Mouse (Mus musculus) forebrain, embryonic 16.5 days (tissue): Measurements from ENCODE around the gene Mgrn1. TPM values are rescaled to one million over a fixed set of nuclear protein-coding genes. Genes with fewer than 3 reads are reported as not detected.

ENCODE experiments used
- ATAC-seq: fragments of 200-750 bp; cut with Nextera tagmentation; 2 replicates; pipeline ENCODE4 v1.8.0; 2017; ENCODE audit warnings: mild to moderate bottlenecking, moderate library complexity
- H3K27ac ChIP-seq: fragments of 300-500 bp; sonication (generic); 2 replicates; pipeline ENCODE4 v1.5.1; 2014; ENCODE audit warnings: low read length, control low read depth
- H3K27me3 ChIP-seq: fragments of 300-500 bp; sonication (generic); replicated peaks from 2 replicates; pipeline ENCODE4 v1.6.1; 2014; ENCODE audit warnings: low read length; ENCODE audit not compliant: control insufficient read depth, insufficient read depth
- H3K36me3 ChIP-seq: fragments of 300-500 bp; sonication (generic); 2 replicates; pipeline ENCODE4 v1.6.1; 2014; ENCODE audit not compliant: control insufficient read depth, insufficient read depth
- H3K4me1 ChIP-seq: fragments of 300-500 bp; sonication (generic); replicated peaks from 2 replicates; pipeline ENCODE4 v1.6.1; 2014; ENCODE audit warnings: low read length; ENCODE audit not compliant: control insufficient read depth, insufficient read depth
- H3K4me2 ChIP-seq: fragments of 300-500 bp; sonication (generic); 2 replicates; pipeline ENCODE4 v1.6.1; 2014; ENCODE audit warnings: mild to moderate bottlenecking, low read length, control low read depth
- H3K4me3 ChIP-seq: fragments of 300-500 bp; sonication (generic); replicated peaks from 2 replicates; pipeline ENCODE4 v1.5.1; 2014; ENCODE audit warnings: mild to moderate bottlenecking, low read length, control low read depth
- H3K9ac ChIP-seq: fragments of 300-500 bp; sonication (generic); replicated peaks from 2 replicates; pipeline ENCODE4 v1.6.1; 2014; ENCODE audit warnings: low read depth, low read length, control low read depth
- H3K9me3 ChIP-seq: fragments of 300-500 bp; sonication (generic); 2 replicates; pipeline ENCODE4 v1.6.1; 2016; ENCODE audit warnings: low read length; ENCODE audit not compliant: control insufficient read depth
- WGBS: fragments of 180-500 bp; shearing (Covaris S2); extraction: QIAGEN DNeasy Blood & Tissue Kit; methylation state at CpG from one replicate; pipeline ENCODE4 v1.1.7; 2014; 5-methylcytosine and 5-hydroxymethylcytosine counted together
- polyA plus RNA-seq: library from polyadenylated mRNA; unstranded; fragments of >200 nt; fragmentation: Nextera tagmentation; extraction: Ambion mirVana; gene quantifications from 2 replicates; pipeline ENCODE4 v1.2.1, GENCODE M21; 2015

Mgrn1 gene
- polyA plus RNA-seq, 1 experiment from 2014 or later = 108 TPM

DNA sequence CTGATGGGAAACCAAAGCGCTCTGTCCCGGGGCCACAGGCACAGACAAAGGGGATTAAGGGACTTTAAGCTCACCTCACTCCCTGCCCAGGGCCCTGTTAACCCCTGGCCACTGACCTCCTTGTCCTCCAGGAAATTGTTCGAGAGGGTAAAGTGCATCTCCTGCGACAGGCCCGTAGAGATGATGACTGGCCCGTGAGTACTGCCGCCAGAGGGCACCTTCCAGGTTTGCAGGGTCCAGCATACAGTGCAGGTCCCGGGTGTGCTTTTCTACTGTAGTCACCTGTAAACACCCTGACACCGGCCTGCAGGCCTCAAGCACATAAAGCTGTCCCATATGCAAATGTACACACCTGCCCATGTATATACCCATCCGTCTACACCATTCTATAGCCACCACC, 24.7 kb upstream of the Mgrn1 start:
- H3K4me2 ChIP-seq = no peak overlapping the region
- H3K9ac ChIP-seq = no peak overlapping the region
- no peak overlapping the region for H3K4me3 ChIP-seq
- H3K36me3 ChIP-seq = no peaks in the 10 kb centered on the region
- 37% methylated on average over 10 of the region's 10 CpGs for WGBS
- H3K4me1 ChIP-seq = no peaks in the 10 kb centered on the region
- H3K9me3 ChIP-seq = no peaks in the 10 kb centered on the region
- no peak overlapping the region for H3K27ac ChIP-seq
- no peak for ATAC-seq
- no peaks in the 10 kb centered on the region for H3K27me3 ChIP-seq

DNA sequence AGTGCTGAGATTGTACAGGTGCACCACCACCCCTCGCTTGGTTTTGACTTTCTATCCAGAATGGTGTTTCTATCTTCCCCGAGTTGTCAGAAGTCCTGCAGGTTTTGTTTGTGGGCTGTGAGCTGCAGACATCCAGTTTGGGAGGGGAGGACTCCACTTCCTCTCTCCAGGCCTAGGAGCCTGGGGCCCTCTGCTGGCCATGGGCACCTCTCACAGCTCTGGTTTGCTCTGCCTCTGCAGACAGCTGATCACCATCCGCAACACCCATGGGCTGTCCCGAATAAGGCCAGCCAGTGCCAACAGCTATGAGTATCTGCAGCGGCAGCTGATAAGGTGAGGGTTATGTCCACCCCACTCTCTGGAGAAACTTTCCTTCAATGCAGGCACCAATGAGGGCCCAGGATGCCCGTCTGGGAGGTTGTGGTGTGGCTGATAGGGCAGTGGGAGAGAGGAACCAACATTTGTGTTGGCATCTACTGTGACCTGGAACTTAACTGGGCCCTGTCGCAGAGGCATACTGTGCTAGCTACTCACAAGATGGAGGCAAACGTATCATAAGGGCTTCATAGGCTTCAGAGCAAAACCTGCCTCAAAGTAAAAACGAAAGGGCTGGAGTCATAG, 23.1 kb upstream of the Mgrn1 start:
- Histone ChIP-seq H3K27me3 (no peaks in the 10 kb centered on the region), H3K4me2 (no peak overlapping the region), H3K4me3 (no peak overlapping the region), H3K27ac (no peak overlapping the region), H3K9me3 (no peaks in the 10 kb centered on the region), H3K36me3 (no peaks in the 10 kb centered on the region), H3K4me1 (no peaks in the 10 kb centered on the region), H3K9ac (no peak overlapping the region)
- 55% methylated on average over 9 of the region's 9 CpGs for WGBS
- peak; percentile 67; the same call in 1 of the 2 replicates for ATAC-seq

DNA sequence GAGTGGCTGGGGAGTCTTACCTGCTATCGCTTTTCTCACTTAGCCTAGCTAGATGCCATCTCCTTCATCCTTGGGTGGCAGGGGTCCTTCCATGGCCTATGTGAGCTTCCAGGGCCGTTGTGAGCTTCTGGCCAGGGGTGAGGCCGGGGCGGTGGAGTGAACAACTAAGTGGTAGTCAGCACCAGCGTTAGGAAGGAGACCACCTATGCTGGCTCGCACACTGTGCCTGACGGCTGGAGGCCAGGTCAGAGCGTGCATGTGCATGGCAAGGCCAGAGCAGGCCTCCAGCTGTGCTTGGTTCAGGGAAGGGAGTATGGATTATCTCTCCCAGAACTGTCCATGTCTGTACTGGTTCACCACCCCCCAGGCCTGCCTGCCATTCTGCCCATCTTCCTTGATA, 22.3 kb upstream of the Mgrn1 start:
- Histone ChIP-seq H3K36me3 (no peaks in the 10 kb centered on the region), H3K4me1 (no peaks in the 10 kb centered on the region), H3K9ac (no peak overlapping the region), H3K4me3 (no peak overlapping the region), H3K9me3 (no peaks in the 10 kb centered on the region), H3K27ac (no peak overlapping the region), H3K27me3 (no peaks in the 10 kb centered on the region), H3K4me2 (no peak overlapping the region)
- no peak for ATAC-seq
- 89% methylated on average over 8 of the region's 8 CpGs for WGBS

DNA sequence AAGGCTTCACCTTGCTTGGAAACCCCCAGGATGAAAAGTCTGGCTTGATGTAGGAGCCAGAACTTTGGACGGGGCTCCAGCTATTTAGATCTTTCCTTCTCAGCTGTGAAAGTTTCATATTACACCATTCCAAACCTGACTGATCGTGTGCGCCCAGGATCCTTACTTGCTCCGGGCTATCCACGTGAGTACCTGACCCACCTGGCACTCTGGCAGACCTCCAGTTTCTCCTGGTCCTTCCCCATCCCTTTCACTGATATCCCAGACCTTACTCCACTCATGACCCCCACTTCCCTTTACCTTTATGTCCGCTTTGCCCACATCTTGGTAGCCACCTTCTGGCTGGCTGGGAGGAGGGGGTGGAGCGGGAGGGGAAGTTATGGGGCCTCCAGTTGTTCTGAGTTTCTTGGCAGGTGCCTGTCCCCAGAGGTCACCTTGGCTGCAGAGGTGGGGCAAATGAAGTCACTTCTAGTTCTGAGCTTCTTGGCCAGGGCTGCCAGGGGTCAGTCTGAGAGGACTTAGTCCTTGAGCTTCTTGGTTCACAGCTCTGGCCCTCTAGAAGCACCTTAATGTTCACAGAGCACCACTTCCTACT, 19.9 kb upstream of the Mgrn1 start:
- Histone ChIP-seq H3K4me3 (no peak overlapping the region), H3K27me3 (no peaks in the 10 kb centered on the region), H3K9ac (no peak overlapping the region), H3K27ac (no peak overlapping the region), H3K4me2 (no peak overlapping the region), H3K4me1 (no peaks in the 10 kb centered on the region), H3K36me3 (no peaks in the 10 kb centered on the region), H3K9me3 (no peaks in the 10 kb centered on the region)
- ATAC-seq = no peak
- WGBS = 73% methylated on average over 7 of the region's 7 CpGs

DNA sequence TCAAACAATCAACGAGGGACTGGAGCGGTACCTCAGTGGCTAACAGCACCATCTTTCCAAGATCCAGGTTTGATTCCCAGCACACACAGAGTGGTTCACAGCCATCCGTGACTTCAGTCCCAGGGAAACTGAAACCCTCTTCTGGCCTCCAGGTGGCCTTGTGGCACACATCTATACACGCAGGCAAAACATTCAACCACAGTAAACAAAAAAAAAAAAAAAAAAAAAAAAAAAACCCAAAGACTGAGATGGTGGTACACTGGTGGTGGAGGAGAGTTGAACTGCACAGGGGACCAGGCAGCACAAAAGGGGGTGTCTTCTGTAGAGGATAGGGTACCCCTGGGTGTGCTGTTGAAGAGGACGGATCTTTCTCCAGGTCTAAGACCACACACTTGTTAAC, 15.6 kb upstream of the Mgrn1 start:
- H3K4me2 ChIP-seq = no peak overlapping the region
- H3K4me3 ChIP-seq = no peak overlapping the region
- no peak overlapping the region for H3K27ac ChIP-seq
- no peak for ATAC-seq
- H3K4me1 ChIP-seq = no peaks in the 10 kb centered on the region; the same call in 1 of the 2 replicates
- no peaks in the 10 kb centered on the region for H3K36me3 ChIP-seq
- WGBS = 98% methylated on average over 5 of the region's 5 CpGs
- H3K9me3 ChIP-seq = no peaks in the 10 kb centered on the region
- H3K9ac ChIP-seq = no peak overlapping the region
- no peaks in the 10 kb centered on the region for H3K27me3 ChIP-seq

DNA sequence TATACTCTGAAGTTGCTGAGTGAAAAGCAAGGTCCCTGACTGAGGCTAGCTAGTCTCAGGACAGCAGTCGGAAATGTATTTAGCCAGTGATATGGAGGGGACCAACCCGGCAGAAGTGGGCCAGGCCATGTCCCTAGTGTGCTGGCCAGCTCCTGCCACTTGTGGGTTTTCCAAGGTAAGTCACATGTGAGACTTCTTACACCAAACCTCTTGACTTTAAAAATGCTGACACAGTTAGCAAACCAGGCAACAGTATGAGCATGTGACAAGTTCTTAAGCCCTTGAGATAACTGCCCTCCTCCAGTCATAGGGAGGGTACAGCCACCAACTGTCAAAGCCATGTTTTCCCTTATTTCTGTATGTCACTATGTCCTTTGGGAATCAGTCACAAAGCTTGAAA, 14.1 kb upstream of the Mgrn1 start:
- no peak overlapping the region for H3K9ac ChIP-seq
- peaks cover 9% of the 10 kb centered on the region for H3K4me1 ChIP-seq
- no peaks in the 10 kb centered on the region for H3K36me3 ChIP-seq
- no peak for ATAC-seq
- no peak overlapping the region for H3K4me2 ChIP-seq
- no peaks in the 10 kb centered on the region for H3K9me3 ChIP-seq
- H3K27ac ChIP-seq = no peak overlapping the region
- no peaks in the 10 kb centered on the region for H3K27me3 ChIP-seq
- WGBS = 85% methylated on average over 2 of the region's 2 CpGs
- H3K4me3 ChIP-seq = no peak overlapping the region

DNA sequence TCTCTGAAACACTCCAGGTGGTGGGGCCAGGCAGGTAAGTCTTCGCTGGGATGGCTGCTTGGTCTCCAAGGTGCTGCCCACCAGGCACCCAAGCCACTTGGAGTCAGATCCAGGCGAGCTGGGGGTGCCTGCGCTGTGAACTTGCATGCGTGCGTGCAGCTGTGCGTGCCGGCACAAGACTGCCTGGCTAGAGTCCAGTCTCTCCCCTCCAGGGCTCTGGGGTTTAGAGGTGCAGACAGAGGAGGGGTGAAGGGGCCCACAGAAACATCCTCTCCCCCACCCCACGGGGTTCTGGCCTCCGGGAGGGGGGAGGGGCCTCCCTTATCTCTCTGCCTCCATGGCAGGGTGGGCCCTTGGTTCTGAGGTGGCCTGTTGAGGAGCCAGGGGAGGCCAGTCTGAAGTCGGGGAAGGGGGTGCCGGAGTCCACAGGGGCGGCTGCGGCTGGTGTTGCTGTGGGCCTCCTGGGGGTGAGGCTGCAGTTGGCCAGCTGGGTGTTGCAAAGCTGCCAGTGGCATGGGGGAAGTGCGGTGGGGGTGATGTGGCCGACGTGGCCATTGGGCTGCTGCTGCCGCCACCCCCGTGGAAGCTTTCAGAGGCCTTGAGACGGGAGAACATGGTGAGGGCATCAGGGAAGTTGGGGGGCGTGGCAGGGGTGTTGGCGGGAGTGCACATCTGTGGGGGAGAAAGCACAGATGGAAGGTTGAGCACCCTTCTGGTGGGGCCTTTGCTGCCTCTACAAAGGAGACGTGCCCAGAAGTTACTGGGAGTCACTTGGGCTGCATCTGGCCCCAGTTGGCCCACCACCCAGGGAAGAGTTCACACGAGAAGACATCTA, 10.6 kb upstream of the Mgrn1 start:
- Histone ChIP-seq H3K9ac (no peak overlapping the region), H3K9me3 (no peaks in the 10 kb centered on the region), H3K4me3 (no peak overlapping the region), H3K27ac (no peak overlapping the region), H3K4me2 (no peak overlapping the region), H3K4me1 (peaks cover 23% of the 10 kb centered on the region), H3K36me3 (no peaks in the 10 kb centered on the region), H3K27me3 (no peaks in the 10 kb centered on the region)
- WGBS = 82% methylated on average over 21 of the region's 23 CpGs
- no peak for ATAC-seq

DNA sequence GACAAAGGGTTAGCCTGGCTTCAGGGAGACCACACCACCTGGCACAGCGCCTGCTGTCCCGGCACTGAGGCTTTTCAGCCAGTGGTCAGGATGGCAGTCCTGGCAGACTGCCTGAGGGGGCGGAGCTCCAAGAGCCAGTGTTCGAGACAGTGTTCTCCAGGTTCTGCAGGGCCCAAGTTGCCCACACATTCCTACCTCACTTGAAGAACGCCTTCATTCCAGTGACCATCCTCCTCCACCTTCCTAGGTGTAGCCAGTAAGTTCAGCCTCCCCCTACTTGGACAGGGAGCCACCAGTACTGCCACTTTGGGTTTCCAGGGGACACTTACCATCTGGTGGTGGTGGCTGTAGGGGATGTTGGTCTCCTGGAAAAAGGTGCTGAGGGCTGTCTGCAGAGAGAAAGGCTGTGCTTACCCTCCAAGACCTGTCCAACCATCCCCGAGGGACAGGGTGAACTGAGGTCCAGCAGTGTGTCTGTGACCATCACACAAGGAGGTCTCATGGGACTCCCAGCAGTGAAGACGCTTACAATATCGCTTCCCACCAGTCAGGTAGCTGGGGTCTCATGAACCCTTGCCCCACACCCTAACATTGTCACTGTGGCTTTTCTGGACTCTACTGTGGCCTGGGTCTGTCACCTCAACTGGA, 9.9 kb upstream of the Mgrn1 start:
- ATAC-seq = no peak
- Histone ChIP-seq H3K36me3 (no peaks in the 10 kb centered on the region), H3K4me3 (no peak overlapping the region), H3K27me3 (no peaks in the 10 kb centered on the region), H3K9me3 (no peaks in the 10 kb centered on the region), H3K27ac (no peak overlapping the region), H3K4me1 (peaks cover 26% of the 10 kb centered on the region), H3K4me2 (no peak overlapping the region), H3K9ac (no peak overlapping the region)
- WGBS = 63% methylated on average over 8 of the region's 8 CpGs

DNA sequence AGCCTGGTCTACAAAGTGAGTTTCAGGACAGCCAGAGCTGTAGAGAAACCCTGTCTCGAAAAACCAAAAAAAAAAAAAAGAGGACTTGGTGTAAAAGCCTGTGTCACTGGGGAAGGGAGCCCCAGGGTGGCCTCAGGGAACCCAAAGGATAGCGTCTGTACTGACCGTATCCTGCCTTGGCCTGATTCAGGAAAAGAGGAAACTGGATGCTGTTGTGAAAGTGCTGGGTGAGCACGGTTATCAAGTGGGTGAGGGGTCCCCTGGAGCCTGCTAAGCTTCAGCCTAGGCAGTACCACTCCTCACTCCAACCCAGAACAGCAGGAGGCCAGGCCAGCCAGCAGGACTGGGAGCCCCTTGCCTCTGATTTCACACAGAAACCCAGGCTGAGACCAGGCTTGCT, 8.9 kb upstream of the Mgrn1 start:
- Histone ChIP-seq H3K4me1 (peaks cover 33% of the 10 kb centered on the region), H3K27ac (no peak overlapping the region), H3K27me3 (no peaks in the 10 kb centered on the region), H3K36me3 (no peaks in the 10 kb centered on the region), H3K9ac (no peak overlapping the region), H3K4me2 (no peak overlapping the region), H3K4me3 (no peak overlapping the region), H3K9me3 (no peaks in the 10 kb centered on the region)
- ATAC-seq = no peak
- 87% methylated on average over 4 of the region's 4 CpGs for WGBS
